Mouse (Mus musculus) megakaryocyte progenitor cell, adult 5-6 weeks (primary cell): ENCODE results near the gene Tmem165. TPM values are rescaled to one million over a fixed set of nuclear protein-coding genes. Genes with fewer than 3 reads are reported as not detected.

ENCODE experiments used
- ATAC-seq: replicated peaks from 2 replicates; pipeline ENCODE4 v1.8.0; 2016; ENCODE audit warnings: mild to moderate bottlenecking, moderate TSS enrichment, inconsistent platforms; ENCODE audit not compliant: poor library complexity
- total RNA-seq, 2 experiments: library from RNA; stranded (forward) in 1 of 2; stranded (reverse) in 1 of 2; fragments of 157-497, 149-512 nt in 1 of 2; fragments of 200-1000 nt in 1 of 2; gene quantifications; 2 replicates each; pipeline versions ENCODE4 v1.2.3 to v1.2.4; 2015 to 2017

Gene Tmem165
- 132 and 134 TPM in 2 replicates for total RNA-seq (2015)
- 118 and 124 TPM in 2 replicates for total RNA-seq (2017)

GRCm38 (mm10) chr5:76183750-76184261, at the start of gene Tmem165:
Tmem165 (plus strand) TSS chr5:76183880.
- peak; percentile 90 for ATAC-seq

GRCm38 (mm10) chr5:76135644-76136043, 48.0 kb upstream of the Tmem165 start:
- no peak for ATAC-seq

GRCm38 (mm10) chr5:76136271-76136670, 47.4 kb upstream of the Tmem165 start:
- ATAC-seq = peak; percentile 50

GRCm38 (mm10) chr5:76137586-76137985, 46.1 kb upstream of the Tmem165 start:
- no peak for ATAC-seq

- no peak for ATAC-seq
Observed at GRCm38 (mm10) chr5:76138071-76138470, 45.6 kb upstream of the Tmem165 start.

GRCm38 (mm10) chr5:76138512-76138911, 45.2 kb upstream of the Tmem165 start:
- ATAC-seq = peak; percentile 25

GRCm38 (mm10) chr5:76139171-76139671, 44.5 kb upstream of the Tmem165 start:
- 0 out of 2 replicates have a peak, but pooled peaks have one; percentile 5 for ATAC-seq

- peak; percentile 84 for ATAC-seq
Observed at GRCm38 (mm10) chr5:76139808-76140729, 43.6 kb upstream of the Tmem165 start, which contains the start of gene Srd5a3. Srd5a3 (plus strand) TSS chr5:76140271.

GRCm38 (mm10) chr5:76140730-76141066, 43.0 kb upstream of the Tmem165 start:
- peak; percentile 14 for ATAC-seq

- no peak for ATAC-seq
Observed at GRCm38 (mm10) chr5:76143356-76143755, 40.3 kb upstream of the Tmem165 start.

- peak; percentile 48 for ATAC-seq
Observed at GRCm38 (mm10) chr5:76146401-76146800, 37.3 kb upstream of the Tmem165 start.

- no peak for ATAC-seq
Observed at GRCm38 (mm10) chr5:76149436-76149835, 34.2 kb upstream of the Tmem165 start.

- ATAC-seq = no peak
Observed at GRCm38 (mm10) chr5:76152956-76153355, 30.7 kb upstream of the Tmem165 start.

GRCm38 (mm10) chr5:76153430-76153829, 30.2 kb upstream of the Tmem165 start:
- ATAC-seq = no peak

- ATAC-seq = no peak
Observed at GRCm38 (mm10) chr5:76154434-76155165, 29.1 kb upstream of the Tmem165 start.

GRCm38 (mm10) chr5:76159555-76159954, 24.1 kb upstream of the Tmem165 start:
- no peak for ATAC-seq

- no peak for ATAC-seq
Observed at GRCm38 (mm10) chr5:76160086-76160485, 23.6 kb upstream of the Tmem165 start.

GRCm38 (mm10) chr5:76161491-76161890, 22.2 kb upstream of the Tmem165 start:
- peak; percentile 92 for ATAC-seq

- no peak for ATAC-seq
Observed at GRCm38 (mm10) chr5:76162926-76163325, 20.8 kb upstream of the Tmem165 start.

- ATAC-seq = no peak
Observed at GRCm38 (mm10) chr5:76163828-76164390, 19.8 kb upstream of the Tmem165 start.

- ATAC-seq = no peak
Observed at GRCm38 (mm10) chr5:76164827-76165226, 18.9 kb upstream of the Tmem165 start.
